ENCODE assay signal across 10 mouse cellular contexts in genomic region chr11:16669453-16670251, GRCm38 (mm10).
DNase-seq lines count a peak whose midpoint lies in the region; ATAC-seq lines count a peak whose summit lies in the region.
"Had no signal": no experiment of that assay in that cellular context is flagged by ENCODE, and none has a peak within 500 bp of the region (broad histone marks: within the 10 kb centered on the region; RNA-seq: fewer than 3 reads in every experiment).

No protein-coding gene starts in this region.

- H3K4me3 ChIP-seq in heart, embryonic 12.5 days, result no peak overlapping the region
- H3K4me3 ChIP-seq: heart, embryonic 13.5 days; liver, embryonic 12.5 days; stomach, embryonic 15.5 days had no signal

- 81% methylated on average over 4 of the region's 4 CpGs for WGBS in heart, embryonic 12.5 days

- no peaks in the 10 kb centered on the region for H3K27me3 ChIP-seq in heart, embryonic 12.5 days (replicated peaks)
- H3K27me3 ChIP-seq: heart, embryonic 13.5 days; liver, embryonic 12.5 days; stomach, embryonic 15.5 days had no signal

- H3K9ac ChIP-seq in heart, embryonic 12.5 days, result no peak overlapping the region
- H3K9ac ChIP-seq: heart, embryonic 13.5 days; liver, embryonic 12.5 days; stomach, embryonic 15.5 days had no signal

- peak; percentile 88 for DNase-seq in heart, adult 11 months
- DNase-seq in right cerebral cortex, postnatal 10 days (ENCODE audit: low spot score in 2 of 2), result peak; percentile 55 to 65
- DNase-seq in right cerebral cortex, postnatal 14 days, result no peak
- peak; percentile 15 for DNase-seq in skeletal muscle tissue, adult 2 months (ENCODE audit: low read depth, low spot score)
- DNase-seq in ovary, postnatal 14 days (ENCODE audit: low spot score), result no peak

- ATAC-seq in heart, embryonic 12.5 days (ENCODE audit: insufficient number of reproducible peaks, low FRiP score), result no peak
- ATAC-seq in hematopoietic stem cell, adult 5-6 weeks (replicated peaks in 1 of 2; ENCODE audit: insufficient read depth in 1 of 2, low FRiP score in 2 of 2, low TSS enrichment in 1 of 2, low read depth in 1 of 2, poor library complexity in 2 of 2, severe bottlenecking in 2 of 2), result peak; percentile 83 to 91
- ATAC-seq: liver, embryonic 12.5 days had no signal

- no peaks in the 10 kb centered on the region for H3K9me3 ChIP-seq in heart, embryonic 12.5 days (replicated peaks)
- H3K9me3 ChIP-seq: heart, embryonic 13.5 days; liver, embryonic 12.5 days; stomach, embryonic 15.5 days had no signal

- H3K4me1 ChIP-seq in heart, embryonic 12.5 days (replicated peaks), result no peaks in the 10 kb centered on the region
- H3K4me1 ChIP-seq: heart, embryonic 13.5 days; liver, embryonic 12.5 days; stomach, embryonic 15.5 days had no signal

- no peak overlapping the region for H3K4me2 ChIP-seq in heart, embryonic 12.5 days
- H3K4me2 ChIP-seq: heart, embryonic 13.5 days; liver, embryonic 12.5 days; stomach, embryonic 15.5 days had no signal

- no peak overlapping the region for H3K27ac ChIP-seq in heart, embryonic 12.5 days (ENCODE audit: poor library complexity, severe bottlenecking)
- H3K27ac ChIP-seq: heart, embryonic 13.5 days; liver, embryonic 12.5 days; stomach, embryonic 15.5 days had no signal

- no peaks in the 10 kb centered on the region for H3K36me3 ChIP-seq in heart, embryonic 12.5 days
- H3K36me3 ChIP-seq: heart, embryonic 13.5 days; liver, embryonic 12.5 days; stomach, embryonic 15.5 days had no signal

Comparison
In these comparisons a context has a peak if more than half of its experiments do, and no peak if none do; other contexts are left out.
1. DNase-seq: peak in heart, adult 11 months (single experiment), right cerebral cortex, postnatal 10 days (2 of 2) and skeletal muscle tissue, adult 2 months (single experiment); none in right cerebral cortex, postnatal 14 days (single experiment) and ovary, postnatal 14 days (single experiment).